Mouse (Mus musculus): ENCODE results near the gene Ankfn1.

Ankfn1 gene

GRCm38 (mm10) chr11:89356479-89356878 lies 421.0 kb downstream of the Ankfn1 start:
- no peak for DNase-seq

DNA sequence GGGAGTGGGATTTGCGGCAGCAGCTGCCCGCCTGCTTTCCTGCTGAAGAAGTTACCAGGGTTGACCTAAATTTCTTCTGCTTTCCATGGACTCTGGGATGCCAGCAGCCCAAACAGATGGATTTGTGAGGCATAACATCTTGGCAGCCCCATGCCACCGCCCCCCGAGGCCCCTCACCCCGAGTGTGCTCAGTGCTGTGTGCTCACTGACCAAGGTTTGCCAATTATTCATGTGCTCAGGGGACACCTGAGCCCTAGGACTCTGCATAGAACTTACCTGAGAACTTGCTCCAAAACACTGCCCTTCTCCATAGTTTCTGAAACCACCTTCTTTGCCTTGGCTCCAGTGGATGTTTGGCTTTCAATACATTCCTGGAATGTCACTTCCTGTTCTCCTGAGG lies 421.4 kb downstream of the Ankfn1 start:
- DNase-seq: no peak

GRCm38 (mm10) chr11:89340238-89340637 lies 437.2 kb downstream of the Ankfn1 start:
- DNase-seq: no peak
